24 mouse cellular contexts compared by ENCODE assay signal in the genomic region with DNA sequence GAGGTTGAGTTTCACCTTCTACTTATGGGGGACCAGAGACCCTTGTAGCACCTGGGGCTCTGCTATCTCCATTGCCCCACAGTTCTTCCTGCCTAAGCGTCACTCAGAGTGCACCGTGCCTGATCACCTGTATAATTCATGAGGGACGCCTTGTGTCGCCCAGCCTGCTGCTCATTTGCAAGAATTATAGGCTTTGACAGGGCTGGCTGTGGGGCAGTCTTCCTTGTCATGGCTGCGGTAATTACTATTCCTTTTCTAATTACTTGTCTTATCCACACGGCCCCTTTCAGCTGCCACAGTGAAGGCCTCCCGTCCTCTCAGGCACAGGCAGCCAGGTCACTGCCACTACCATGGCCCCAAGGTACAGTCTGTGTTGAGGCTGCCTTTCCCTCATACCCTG. TPM values are rescaled to one million over a fixed set of nuclear protein-coding genes. Genes with fewer than 3 reads are reported as not detected.
DNase-seq lines count a peak whose midpoint lies in the region; ATAC-seq lines count a peak whose summit lies in the region.
"Had no signal": no experiment of that assay in that cellular context is flagged by ENCODE, and none has a peak within 500 bp of the region (broad histone marks: within the 10 kb centered on the region; RNA-seq: fewer than 3 reads in every experiment).

No protein-coding gene starts in this region.

- H3K4me3 ChIP-seq in kidney, embryonic 16.5 days (ENCODE audit: low read length), result no peak overlapping the region
- H3K4me3 ChIP-seq in neural tube, embryonic 12.5 days, result no peak overlapping the region
- no peak overlapping the region for H3K4me3 ChIP-seq in neural tube, embryonic 15.5 days (replicated peaks)
- H3K4me3 ChIP-seq in neural tube, embryonic 13.5 days, result no peak overlapping the region
- H3K4me3 ChIP-seq: forebrain, embryonic 13.5 days; heart, embryonic 10.5 days; hindbrain, embryonic 15.5 days; limb, embryonic 12.5 days; midbrain, embryonic 12.5 days; stomach, embryonic 15.5 days had no signal

- ATAC-seq in kidney, embryonic 16.5 days (ENCODE audit: low FRiP score, low TSS enrichment), result 0 out of 2 replicates have a peak, but pooled peaks have one; percentile 39
- ATAC-seq in neural tube, embryonic 12.5 days (ENCODE audit: low FRiP score, low read depth), result peak; percentile 58; the same call in 1 of the 2 replicates
- ATAC-seq in neural tube, embryonic 15.5 days (ENCODE audit: low FRiP score), result no peak
- 0 out of 2 replicates have a peak, but pooled peaks have one; percentile 59 for ATAC-seq in neural tube, embryonic 13.5 days (ENCODE audit: low read depth)
- no peak for ATAC-seq in cerebellum, adult (ENCODE audit: insufficient number of reproducible peaks, low FRiP score, low TSS enrichment)
- ATAC-seq: forebrain, embryonic 13.5 days; intestine, embryonic 16.5 days; liver, postnatal 0 days; lung, postnatal 0 days had no signal

- peaks cover 20% of the 10 kb centered on the region for H3K4me1 ChIP-seq in kidney, embryonic 16.5 days (ENCODE audit: insufficient read depth, low read length)
- H3K4me1 ChIP-seq in neural tube, embryonic 12.5 days, result peaks cover 10% of the 10 kb centered on the region
- peaks cover 6% of the 10 kb centered on the region; the same call in 1 of the 2 replicates for H3K4me1 ChIP-seq in neural tube, embryonic 15.5 days
- H3K4me1 ChIP-seq in neural tube, embryonic 13.5 days (replicated peaks), result peaks cover 17% of the 10 kb centered on the region

- no peaks in the 10 kb centered on the region for H3K27me3 ChIP-seq in kidney, embryonic 16.5 days (ENCODE audit: insufficient read depth, low read length)
- no peaks in the 10 kb centered on the region for H3K27me3 ChIP-seq in neural tube, embryonic 12.5 days (replicated peaks)
- no peaks in the 10 kb centered on the region for H3K27me3 ChIP-seq in neural tube, embryonic 15.5 days (replicated peaks)
- H3K27me3 ChIP-seq in neural tube, embryonic 13.5 days, result peaks cover 3% of the 10 kb centered on the region; the same call in 1 of the 2 replicates
- H3K27me3 ChIP-seq: hindbrain, embryonic 15.5 days; stomach, embryonic 15.5 days had no signal

- DNase-seq in kidney, adult 9 months, result no peak
- no peak for DNase-seq in frontal cortex, postnatal 25 days (ENCODE audit: low spot score in 2 of 2)
- DNase-seq: adrenal gland, adult 2 months; cerebellum, adult 2 months; cerebellum, postnatal 36 days; gastrocnemius, postnatal 10 days; kidney, postnatal 14 days; liver, postnatal 0 days; thymus, postnatal 25 days had no signal

- H3K36me3 ChIP-seq in kidney, embryonic 16.5 days (ENCODE audit: insufficient read depth, low read length), result no peaks in the 10 kb centered on the region
- no peaks in the 10 kb centered on the region for H3K36me3 ChIP-seq in neural tube, embryonic 12.5 days
- no peaks in the 10 kb centered on the region for H3K36me3 ChIP-seq in neural tube, embryonic 15.5 days
- H3K36me3 ChIP-seq in neural tube, embryonic 13.5 days, result no peaks in the 10 kb centered on the region
- H3K36me3 ChIP-seq: heart, embryonic 10.5 days; hindbrain, embryonic 15.5 days; limb, embryonic 12.5 days; midbrain, embryonic 12.5 days; stomach, embryonic 15.5 days had no signal

- no peak overlapping the region for H3K9ac ChIP-seq in kidney, embryonic 16.5 days (replicated peaks; ENCODE audit: low read length)
- H3K9ac ChIP-seq in neural tube, embryonic 12.5 days, result no peak overlapping the region
- H3K9ac ChIP-seq in neural tube, embryonic 15.5 days (replicated peaks), result no peak overlapping the region
- no peak overlapping the region for H3K9ac ChIP-seq in neural tube, embryonic 13.5 days
- H3K9ac ChIP-seq: forebrain, embryonic 13.5 days; hindbrain, embryonic 15.5 days; limb, embryonic 12.5 days; liver, postnatal 0 days; midbrain, embryonic 12.5 days; stomach, embryonic 15.5 days had no signal

- H3K4me2 ChIP-seq in kidney, embryonic 16.5 days (replicated peaks; ENCODE audit: low read depth, low read length), result no peak overlapping the region
- H3K4me2 ChIP-seq in neural tube, embryonic 12.5 days (replicated peaks), result no peak overlapping the region
- no peak overlapping the region for H3K4me2 ChIP-seq in neural tube, embryonic 15.5 days
- no peak overlapping the region for H3K4me2 ChIP-seq in neural tube, embryonic 13.5 days
- H3K4me2 ChIP-seq: forebrain, embryonic 13.5 days; hindbrain, embryonic 15.5 days; limb, embryonic 12.5 days; liver, embryonic 11.5 days; midbrain, embryonic 12.5 days; stomach, embryonic 15.5 days had no signal

- H3K9me3 ChIP-seq in kidney, embryonic 16.5 days (ENCODE audit: low read length), result no peaks in the 10 kb centered on the region
- H3K9me3 ChIP-seq in neural tube, embryonic 12.5 days, result no peaks in the 10 kb centered on the region
- no peaks in the 10 kb centered on the region for H3K9me3 ChIP-seq in neural tube, embryonic 15.5 days (replicated peaks)
- H3K9me3 ChIP-seq in neural tube, embryonic 13.5 days, result no peaks in the 10 kb centered on the region
- H3K9me3 ChIP-seq: forebrain, embryonic 13.5 days; heart, embryonic 10.5 days; hindbrain, embryonic 15.5 days; limb, embryonic 12.5 days; midbrain, embryonic 12.5 days; stomach, embryonic 15.5 days had no signal

- H3K27ac ChIP-seq in kidney, embryonic 16.5 days (ENCODE audit: low read length), result no peak overlapping the region
- H3K27ac ChIP-seq in neural tube, embryonic 12.5 days, result no peak overlapping the region
- H3K27ac ChIP-seq in neural tube, embryonic 15.5 days (replicated peaks), result no peak overlapping the region
- peak overlapping the region; percentile 1 for H3K27ac ChIP-seq in neural tube, embryonic 13.5 days (replicated peaks)
- H3K27ac ChIP-seq: forebrain, embryonic 13.5 days; heart, embryonic 10.5 days; hindbrain, embryonic 15.5 days; limb, embryonic 12.5 days; midbrain, embryonic 12.5 days; stomach, embryonic 15.5 days had no signal

- 21% methylated on average over 7 of the region's 7 CpGs for WGBS in kidney, embryonic 16.5 days
- WGBS in neural tube, embryonic 12.5 days, result 17% methylated on average over 7 of the region's 7 CpGs
- 17% methylated on average over 7 of the region's 7 CpGs for WGBS in neural tube, embryonic 15.5 days
- 7% methylated on average over 7 of the region's 7 CpGs for WGBS in neural tube, embryonic 13.5 days

RNA-seq across cellular contexts. Expression of a gene that starts 41.3 kb away (rescaled TPM):
- polyA plus RNA-seq in kidney, embryonic 16.5 days (2015; fragmentation: Nextera tagmentation; extraction: Ambion mirVana), result 0.45 and 0.76 TPM in 2 replicates
- polyA plus RNA-seq in neural tube, embryonic 12.5 days (2016; fragmentation: Nextera tagmentation; extraction: Ambion mirVana), result 0.33 and 0.40 TPM in 2 replicates
- 0.49 and 0.68 TPM in 2 replicates for polyA plus RNA-seq in neural tube, embryonic 15.5 days (2015; fragmentation: Nextera tagmentation; extraction: Ambion mirVana)
- polyA plus RNA-seq in neural tube, embryonic 13.5 days (2015; fragmentation: Nextera tagmentation; extraction: Ambion mirVana), result 0.54 TPM in 1 of 2 replicates, not detected in the other
- polyA plus RNA-seq: C2C12; forebrain, embryonic 13.5 days; midbrain, embryonic 12.5 days had no signal

Comparison
In these comparisons a context has a peak if more than half of its experiments do, and no peak if none do; other contexts are left out.
1. ATAC-seq: peak in kidney, embryonic 16.5 days (single experiment), neural tube, embryonic 12.5 days (single experiment) and neural tube, embryonic 13.5 days (single experiment); none in neural tube, embryonic 15.5 days (single experiment) and cerebellum, adult (single experiment).